Mouse (Mus musculus) CD8-positive naive resting alpha-beta T cell, adult 2 months (primary cell): Measurements from ENCODE around the gene Rasgrp2.

ENCODE experiments used
- DNase-seq, 2 experiments: peaks; one replicate each; pipeline ENCODE4 v3.0.0; 2022; ENCODE audit warnings: low read depth in 2 of 2, low spot score in 2 of 2

Rasgrp2 gene

DNA sequence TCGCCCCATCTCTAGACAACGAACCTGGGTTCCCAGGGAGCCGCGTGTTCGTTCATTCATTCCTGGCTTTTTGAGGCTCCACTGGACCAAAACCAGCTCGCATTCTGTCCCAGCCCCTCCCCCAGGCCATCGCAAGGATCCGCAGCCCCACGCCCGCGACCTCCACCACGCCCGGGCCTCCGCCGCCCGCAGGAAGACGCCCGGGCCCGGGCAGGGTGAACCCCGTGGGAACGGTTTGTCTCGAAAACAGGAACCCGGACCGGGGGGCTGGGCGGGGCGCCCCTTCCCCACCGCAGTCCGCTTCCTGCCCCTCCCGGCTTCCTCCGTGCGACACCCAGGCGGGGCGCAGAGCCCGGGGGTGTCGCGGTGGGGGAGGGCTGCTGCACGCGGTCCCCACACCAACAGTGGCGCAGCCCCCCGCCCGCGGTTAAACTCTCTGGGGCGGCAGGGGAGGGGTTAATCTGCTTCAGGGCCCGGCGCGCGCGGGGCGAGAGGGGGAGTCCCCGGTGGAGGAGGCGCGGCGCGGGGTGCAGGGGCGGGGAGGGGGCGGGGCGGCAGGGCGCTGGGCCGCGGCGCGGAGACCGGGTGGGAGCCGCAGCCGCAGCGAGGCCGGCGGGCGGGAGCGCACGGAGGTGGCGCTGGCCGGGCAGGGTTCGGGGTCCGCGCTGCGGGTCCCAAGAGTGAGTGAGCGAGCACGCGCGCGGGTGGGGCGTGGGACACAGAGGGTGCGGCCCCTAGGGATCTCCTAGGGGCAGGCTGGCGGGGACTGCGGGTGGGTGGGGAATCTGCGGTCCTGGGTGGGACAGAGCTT, at the start of gene Rasgrp2:
Gene Rasgrp2 (plus strand): TSS at position 56 of the 811 bp plus-strand sequence.
- peak; percentile 74 to 79 for DNase-seq

DNA sequence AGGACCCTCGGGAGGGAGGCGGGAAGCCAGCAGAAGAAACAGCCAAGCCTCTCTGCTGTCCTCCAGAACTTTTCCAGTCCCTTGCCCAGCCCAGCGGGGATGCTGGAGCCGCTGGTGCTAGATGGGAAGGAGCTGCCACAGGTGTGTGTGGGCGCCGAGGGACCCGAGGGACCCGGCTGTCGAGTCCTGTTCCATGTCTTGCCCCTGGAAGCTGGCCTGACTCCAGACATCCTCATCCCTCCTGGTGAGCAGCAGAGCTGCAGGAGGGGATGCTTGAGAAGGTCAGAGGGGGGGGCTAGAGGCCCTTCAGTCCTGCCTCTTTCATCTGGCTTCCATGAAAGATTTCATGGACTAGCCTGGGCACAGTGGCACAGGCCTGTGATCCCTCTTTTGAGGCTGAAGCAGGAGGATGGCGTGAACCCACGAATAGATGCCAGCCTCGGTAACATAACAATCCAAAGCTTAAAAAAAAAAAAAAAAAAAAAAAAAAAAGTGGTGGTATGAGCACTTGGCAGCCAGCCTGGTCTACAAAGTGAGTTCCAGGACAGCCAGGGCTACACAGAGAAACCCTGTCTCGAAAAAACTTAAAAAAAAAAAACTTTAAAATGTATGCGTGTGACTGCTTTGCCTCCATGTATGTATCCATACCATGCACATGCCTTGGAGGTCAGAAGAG, 47.6 kb upstream of the Rasgrp2 start:
- no peak for DNase-seq

DNA sequence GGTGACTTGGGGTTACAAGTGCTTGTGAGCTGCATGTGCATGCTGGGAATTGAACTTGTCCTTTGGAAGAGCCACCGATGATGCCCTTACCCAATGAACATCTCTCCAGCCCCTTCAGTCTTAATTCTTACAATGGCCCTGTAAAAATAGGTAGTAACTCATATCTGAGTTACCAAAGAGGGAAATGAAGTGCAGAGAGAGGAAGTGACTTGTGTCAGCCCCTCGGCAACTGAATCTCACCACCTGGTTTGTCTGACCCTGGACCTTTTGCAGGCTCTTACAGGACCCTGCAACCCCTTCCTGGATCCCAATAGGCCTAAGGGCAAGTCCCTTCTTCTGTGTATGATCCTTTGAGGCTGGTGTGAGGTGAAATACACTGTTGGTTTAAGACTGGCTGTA, 47.0 kb upstream of the Rasgrp2 start:
- DNase-seq, result no peak

DNA sequence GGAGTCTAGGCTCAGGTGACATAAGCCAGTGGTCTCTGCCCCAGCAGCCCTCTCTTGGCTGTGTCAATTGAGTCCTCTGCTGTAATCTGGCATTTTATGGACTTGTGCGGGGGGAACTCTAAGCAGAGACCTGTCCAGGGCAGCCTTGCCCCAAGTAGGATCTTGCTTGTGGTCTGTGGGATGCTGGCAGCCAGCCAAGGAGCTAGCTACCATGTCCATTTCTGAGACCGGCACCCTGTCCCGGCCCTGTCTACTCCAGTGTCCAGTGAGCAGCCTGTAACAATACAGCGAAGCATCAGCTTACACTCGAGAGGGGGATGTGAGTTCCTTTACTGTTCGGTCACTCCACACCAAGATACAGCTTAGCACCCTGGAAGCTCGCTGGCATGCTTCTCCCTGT, 45.1 kb upstream of the Rasgrp2 start:
- DNase-seq, result no peak

DNA sequence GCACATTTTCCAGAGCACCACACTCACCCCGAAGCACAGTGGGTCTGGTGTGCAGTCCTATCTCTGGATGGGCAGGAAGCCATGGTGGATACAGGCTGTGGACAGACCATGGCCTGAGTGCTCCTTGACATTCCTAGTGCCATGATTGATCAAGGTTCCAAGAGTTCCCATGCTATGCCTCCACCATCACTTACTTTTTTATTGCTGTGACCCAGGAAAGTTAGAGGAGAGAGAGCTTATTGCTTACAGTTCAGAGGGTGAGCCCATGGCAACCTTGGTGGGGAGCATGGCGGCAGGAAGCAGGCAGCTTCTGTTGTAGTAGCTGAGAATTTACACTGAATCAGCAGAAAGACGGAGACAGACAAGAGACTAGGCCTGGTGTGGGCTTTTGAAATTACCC, 37.8 kb upstream of the Rasgrp2 start:
- no peak for DNase-seq

DNA sequence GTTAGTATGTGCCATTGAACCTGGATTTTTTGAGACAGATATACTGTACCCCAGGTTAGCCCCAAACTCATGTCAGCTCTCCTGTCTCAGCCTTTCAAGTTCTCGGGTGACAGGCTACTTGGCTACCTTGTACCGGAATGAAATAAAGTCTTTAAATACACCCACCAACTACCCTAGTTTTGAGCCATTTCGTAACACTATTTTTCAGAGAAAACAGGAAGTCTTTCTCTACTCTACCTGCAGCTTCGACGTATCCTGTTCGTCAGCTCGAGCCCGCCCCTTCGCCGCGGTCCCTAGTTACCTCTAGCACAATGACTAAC, 36.1 kb upstream of the Rasgrp2 start:
- DNase-seq, result no peak

DNA sequence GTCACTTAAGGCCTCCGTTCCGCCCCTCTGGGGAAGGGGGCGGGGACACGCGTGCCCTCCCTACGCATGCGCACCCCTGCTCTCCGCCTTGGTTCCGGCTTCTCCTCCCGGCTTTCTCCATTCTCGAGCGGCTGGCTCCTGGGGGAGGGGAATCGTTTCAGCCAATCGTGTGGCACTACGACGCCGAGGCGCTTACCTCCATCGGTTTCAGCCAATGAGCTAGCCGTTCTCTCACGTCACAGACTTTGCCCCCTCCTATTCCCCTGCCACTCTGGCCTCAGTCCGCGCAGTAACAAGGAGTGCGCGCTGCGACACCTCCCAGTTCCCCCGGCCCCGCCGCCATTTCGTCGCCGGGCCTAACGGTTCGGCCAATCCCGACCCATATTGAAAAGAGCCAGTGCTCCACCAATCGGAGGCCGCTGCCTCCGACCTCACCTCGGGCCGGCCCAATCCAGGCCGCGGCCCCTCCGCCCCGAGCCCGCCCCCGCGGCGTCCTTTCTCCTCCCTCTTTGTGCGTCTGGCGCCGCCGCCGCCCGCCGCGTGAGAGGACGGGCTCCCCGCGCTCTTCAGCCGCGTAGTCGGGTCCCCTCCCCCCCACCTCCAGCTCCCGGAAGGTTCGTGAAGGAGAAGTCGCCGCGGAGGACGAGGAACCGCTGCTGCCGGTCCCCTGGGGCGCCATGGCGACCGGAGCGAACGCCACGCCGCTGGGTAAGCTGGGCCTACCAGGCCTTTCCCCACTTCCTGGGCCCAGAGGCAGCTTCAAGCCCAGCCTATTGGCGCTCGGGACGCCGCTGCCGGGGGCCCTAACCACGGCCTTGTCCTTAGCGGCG, 35.5 kb upstream of the Rasgrp2 start, which contains the start of gene Sf1:
Gene Sf1 (plus strand): TSS at position 280 of the 830 bp plus-strand sequence.
- peak; percentile 100 for DNase-seq

DNA sequence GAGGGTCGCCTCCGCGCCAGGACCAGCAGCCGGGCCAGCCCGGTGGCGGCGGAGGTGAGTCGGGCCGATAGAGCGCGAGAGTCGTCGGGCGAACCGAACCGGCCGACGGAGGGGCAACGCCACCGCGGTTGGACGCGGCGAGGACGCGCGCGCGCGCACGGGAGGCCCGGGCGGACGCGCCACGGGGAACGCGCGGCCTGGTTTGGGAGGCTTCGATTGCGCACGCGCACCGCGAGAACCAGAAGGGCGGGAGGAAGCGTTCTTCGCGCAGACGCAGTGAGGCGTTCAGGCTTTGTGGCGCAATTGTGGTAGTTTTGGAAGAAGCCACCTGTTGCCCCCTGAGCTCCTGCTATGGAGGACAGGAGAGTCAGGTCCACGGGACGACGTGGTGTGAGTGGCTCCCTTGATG, 34.8 kb upstream of the Rasgrp2 start:
- DNase-seq, result peak; percentile 82 to 88

DNA sequence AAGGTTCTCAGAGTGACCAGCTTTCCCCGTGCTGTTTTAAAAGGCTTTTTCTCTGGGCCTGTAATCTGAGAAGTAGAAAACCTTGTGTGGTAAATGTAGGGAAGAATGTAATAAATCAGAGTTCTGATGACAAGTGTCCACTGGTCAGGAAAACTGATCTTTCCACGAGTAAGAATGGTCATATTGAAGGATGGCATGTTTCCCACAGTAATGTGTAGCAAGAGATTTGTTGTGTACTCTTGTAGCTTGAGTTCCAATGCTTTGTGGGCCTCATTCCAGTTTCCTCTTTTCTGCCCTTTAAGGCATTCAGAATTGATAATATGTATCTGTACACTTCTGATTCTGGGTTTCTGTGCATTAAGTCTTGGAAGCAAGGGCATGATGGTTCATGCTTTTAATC, 34.3 kb upstream of the Rasgrp2 start:
- DNase-seq, result no peak

DNA sequence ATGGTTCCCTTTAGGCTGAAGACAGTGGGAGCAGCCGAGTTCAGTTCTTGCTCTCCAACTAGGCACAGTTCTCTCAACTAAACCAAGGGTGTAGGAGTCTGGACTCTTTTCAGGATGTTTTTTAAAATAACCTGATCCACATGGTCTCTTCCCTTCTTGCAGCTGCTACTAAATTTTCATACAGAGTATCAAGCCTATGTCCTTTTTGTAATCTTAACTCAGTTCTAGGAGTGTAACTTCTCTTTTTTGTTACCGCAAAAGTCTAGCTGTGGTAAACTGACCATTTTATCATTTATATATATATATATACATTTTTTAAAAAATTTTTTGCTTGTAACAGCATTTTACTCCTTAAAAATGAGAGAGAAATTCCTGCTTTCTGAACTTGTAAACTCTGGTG, 29.0 kb upstream of the Rasgrp2 start:
- DNase-seq, result no peak

DNA sequence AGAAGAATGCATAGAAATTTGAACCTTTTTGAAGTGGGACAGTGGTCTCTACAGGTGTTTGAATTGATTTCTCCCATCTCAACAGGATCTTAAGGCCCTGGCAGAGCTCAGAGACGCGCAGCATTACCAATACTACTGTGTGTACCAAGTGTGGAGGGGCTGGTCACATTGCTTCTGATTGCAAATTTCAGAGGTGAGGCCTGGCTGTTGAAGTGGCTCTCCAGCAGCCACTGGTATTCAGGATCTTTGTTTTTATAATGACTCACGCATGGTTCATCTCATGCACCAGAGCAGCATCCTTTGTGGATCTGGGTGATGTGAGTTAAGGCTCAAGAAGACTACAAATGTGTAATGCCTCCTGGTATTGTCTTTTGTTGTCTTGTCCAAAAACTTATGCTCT, 26.7 kb upstream of the Rasgrp2 start:
- DNase-seq, result no peak

DNA sequence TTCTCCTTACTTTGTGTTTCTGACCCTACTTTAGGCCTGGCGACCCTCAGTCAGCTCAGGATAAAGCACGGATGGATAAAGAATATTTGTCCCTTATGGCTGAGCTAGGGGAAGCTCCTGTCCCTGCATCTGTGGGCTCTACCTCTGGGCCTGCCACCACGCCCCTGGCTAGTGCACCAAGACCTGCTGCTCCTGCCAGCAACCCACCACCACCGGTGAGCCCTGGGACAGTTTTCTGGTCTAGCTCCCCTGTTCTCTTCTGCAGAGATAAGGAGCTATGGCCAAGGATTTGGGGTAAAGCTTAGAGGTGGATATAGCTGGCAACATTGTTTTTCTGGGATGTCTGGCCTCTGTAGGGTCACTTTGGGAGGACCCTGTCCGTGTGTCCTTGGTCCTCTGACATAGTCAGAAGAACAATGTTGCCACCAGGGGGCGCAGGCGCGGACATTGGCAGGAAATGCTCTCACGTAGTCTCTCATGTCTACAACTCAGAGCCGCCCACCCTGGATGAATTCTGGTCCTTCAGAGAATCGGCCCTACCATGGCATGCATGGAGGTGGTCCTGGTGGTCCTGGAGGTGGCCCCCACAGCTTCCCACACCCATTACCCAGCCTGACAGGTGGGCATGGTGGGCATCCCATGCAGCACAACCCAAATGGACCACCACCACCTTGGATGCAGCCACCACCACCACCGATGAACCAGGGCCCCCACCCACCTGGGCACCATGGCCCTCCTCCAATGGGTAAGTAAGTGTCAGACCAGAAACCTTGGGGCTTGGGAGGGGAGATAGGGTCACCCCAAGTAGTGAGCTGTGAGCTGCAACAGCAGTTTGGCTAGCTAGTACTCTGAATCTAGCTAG, 25.4 kb upstream of the Rasgrp2 start:
- DNase-seq, result peak; percentile 79 to 86

DNA sequence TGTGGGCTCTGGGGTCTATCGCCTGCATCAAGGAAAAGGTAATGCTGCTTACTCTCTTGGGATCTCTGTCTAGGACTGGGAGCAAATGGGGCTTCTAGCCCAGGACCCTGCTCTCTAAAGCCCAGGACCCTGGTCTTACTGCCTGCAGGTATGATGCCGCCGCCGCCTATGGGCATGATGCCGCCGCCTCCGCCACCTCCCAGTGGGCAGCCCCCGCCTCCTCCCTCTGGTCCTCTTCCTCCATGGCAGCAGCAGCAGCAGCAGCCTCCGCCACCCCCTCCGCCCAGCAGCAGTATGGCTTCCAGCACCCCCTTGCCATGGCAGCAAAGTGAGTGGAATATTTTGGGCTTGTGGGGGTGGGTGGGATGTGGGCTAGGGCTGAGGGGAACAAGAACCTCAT, 24.6 kb upstream of the Rasgrp2 start:
- DNase-seq, result no peak

DNA sequence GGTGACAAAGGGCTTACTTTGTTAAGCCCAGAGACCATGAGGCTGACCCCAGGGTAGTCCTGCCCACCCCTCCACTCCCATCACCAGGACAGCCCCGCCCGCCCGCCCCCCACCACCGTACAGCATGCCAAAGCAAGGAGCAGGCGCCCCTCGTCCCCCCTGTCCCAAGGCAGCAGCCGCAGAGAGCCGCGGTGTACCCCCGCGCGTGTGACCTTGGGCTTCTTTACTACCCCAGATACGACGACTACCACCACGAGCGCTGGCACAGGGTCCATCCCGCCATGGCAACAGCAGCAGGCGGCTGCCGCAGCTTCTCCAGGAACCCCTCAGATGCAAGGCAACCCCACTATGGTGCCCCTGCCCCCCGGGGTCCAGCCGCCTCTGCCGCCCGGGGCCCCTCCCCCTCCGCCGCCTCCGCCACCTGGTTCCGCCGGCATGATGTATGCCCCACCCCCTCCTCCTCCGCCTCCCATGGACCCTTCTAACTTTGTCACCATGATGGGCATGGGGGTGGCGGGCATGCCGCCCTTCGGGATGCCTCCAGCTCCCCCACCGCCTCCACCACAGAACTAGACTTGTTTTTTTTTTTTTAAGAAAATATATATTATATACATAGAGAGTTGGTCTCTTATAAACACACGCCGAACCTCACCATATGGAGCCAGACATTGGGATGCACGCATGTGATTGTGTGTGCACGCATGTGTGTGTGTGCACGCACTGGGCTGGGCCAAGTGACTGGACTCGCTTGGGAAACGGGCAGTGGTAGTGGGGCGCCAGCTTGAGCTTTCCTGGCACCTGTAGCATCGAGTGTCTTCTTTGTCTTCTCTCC, 23.5 kb upstream of the Rasgrp2 start:
- DNase-seq, result no peak

DNA sequence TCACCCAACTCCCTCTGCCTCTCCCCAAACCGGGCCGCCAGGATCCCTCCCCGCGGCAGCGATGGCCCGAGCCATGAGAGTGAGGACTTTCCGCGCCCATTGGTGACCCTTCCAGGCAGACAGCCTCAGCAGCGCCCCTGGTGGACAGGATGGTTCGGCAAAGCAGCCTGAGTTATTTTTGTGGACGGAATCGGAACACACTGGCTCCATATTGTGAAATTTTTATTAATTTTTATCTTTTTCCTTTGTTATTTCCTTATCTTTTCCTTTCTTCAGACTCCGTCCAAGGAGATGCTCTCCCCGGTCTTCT, 22.9 kb upstream of the Rasgrp2 start:
- DNase-seq, result peak in 1 of 2 experiments; percentile 46

DNA sequence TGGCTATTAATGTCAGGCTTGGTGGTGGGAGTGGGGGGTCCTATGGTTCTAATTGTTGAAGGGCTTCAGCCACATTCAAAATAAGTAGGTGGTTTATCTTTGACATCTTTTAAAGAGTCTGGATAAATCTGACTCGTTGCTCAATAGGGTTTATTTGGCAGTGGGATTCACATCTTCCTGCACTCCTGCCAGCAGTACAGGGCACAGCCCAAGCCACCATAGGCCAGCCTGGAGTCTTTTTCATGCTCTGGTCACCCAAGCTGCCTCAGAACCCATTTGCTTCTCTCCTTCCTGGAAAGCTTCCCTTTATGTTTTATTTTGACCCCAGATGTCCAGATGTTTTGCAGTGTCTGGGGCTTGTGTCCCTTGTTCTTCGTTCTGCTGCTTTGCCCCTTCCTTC, 22.5 kb upstream of the Rasgrp2 start:
- no peak for DNase-seq

DNA sequence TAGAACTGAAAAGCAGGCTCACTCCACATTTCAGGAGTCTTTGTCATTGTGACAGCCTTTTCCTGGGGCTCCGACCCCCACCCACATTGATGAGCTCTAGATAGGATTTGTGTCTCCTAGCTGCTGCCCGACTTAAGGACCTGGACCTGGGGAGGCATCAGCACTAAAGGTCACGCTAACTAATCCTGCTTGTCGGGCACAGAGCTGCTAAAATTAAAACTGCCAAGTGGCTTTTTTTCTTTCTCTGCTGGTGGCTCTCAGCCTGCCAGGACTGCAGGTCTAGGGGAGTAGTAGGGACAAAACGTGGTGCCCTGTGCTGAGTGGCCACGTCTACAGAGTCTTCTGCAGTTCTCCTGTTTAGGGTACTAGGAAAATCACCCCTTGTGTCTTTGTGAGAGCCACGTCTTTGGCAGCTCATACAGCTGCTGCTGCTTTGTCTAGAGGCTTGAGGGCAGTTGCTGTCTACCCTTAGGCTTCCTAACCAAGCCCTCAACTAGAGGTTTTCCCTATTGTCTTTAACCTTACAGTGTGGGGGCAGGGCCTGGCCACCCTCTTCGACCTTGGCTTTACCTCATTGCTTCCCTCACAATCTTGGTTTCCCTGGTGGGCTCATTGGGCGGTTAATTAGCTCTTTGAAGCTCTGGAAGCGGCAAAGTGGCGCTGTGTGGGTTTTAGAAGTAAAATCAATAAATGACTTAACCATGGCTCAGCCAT, 21.7 kb upstream of the Rasgrp2 start:
- no peak for DNase-seq

DNA sequence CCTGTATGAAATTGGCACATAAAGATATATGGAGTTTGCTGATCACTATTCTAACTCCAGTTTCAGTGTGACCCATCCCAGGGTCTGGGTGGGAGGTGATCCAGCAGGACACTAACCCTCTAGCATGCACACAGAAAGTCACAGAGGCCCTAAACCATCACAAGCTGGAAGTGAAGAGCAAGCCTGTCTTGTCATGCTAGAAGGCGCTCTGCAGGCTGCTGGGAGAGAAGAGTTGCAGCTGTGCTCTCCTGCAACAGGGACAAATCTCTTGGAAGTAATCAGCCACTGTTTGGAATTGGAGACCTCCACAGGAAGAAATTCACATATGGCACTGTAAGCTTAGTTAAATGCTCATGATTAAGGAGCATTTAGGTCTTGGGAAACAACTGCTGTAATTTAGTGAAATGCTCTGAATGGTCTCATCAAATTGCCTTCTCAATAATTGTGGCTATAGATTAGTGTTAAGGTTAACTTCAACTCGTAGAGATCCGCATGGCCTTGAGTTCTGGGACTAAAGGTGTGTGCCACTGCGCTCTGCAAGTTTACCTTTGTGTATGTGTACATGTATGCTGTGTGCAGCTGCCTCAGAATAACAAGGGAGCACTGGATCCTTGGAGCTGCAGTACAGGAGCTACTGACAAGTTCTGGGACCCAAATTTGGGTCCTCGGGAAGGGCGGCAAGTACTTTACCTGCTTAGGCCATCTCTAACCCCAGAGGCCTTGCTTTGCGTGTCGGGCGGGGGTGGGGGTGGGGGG, 18.6 kb upstream of the Rasgrp2 start:
- no peak for DNase-seq

DNA sequence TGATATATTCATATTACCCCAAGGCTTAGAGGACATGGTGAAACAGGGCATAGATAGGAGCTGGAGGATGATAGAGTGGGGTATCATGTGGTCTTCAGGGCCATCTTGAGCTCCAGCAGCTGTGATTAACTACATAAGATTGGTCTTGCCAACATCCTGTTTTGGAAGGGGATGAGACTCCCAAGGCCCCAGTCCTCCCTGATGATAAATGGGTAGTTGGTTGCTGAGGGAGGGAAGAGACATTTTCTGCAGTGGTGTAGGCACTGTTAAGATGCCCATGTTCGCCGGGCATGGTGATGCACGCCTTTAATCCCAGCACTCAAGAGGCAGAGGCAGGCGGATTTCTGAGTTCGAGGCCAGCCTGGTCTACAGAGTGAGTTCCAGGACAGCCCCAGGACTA, 17.9 kb upstream of the Rasgrp2 start:
- DNase-seq, result no peak
